30 mouse cellular contexts compared by ENCODE assay signal in the genomic region with DNA sequence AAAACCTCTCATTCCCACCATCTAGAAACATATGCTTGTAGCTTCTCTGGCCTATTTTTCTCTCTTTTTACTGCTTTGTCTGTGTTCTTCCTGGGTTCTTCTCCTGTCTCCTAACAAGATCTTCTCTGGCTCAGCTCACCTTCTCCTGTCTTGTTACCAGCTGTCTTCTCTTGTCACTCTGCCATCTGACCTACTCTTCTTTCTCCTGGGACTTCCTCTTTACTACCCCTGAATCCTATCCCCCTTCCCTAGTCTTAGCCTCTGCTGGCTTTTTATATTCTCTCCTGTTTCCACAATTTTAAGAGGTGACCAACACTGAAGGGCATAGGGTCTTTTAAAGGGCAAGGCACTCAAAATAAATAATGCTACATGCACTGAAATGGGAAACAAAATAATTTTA. TPM values are rescaled to one million over a fixed set of nuclear protein-coding genes. Genes with fewer than 3 reads are reported as not detected.
"Had no signal": no experiment of that assay in that cellular context is flagged by ENCODE, and none has a peak within 500 bp of the region (broad histone marks: within the 10 kb centered on the region; RNA-seq: fewer than 3 reads in every experiment).

No protein-coding gene starts in this region.

- ATAC-seq: hindbrain, embryonic 16.5 days; inflammation-experienced regulatory T-cells, adult 6 months; intestine, embryonic 15.5 days; intestine, postnatal 0 days had no signal

- H3K4me2 ChIP-seq: heart, embryonic 12.5 days; hindbrain, embryonic 12.5 days; hindbrain, embryonic 14.5 days; intestine, embryonic 15.5 days; kidney, embryonic 15.5 days; limb, embryonic 13.5 days; limb, embryonic 15.5 days had no signal

- H3K9me3 ChIP-seq: heart, embryonic 10.5 days; heart, embryonic 12.5 days; hindbrain, embryonic 10.5 days; hindbrain, embryonic 12.5 days; intestine, embryonic 15.5 days; kidney, embryonic 15.5 days; limb, embryonic 13.5 days; limb, embryonic 15.5 days had no signal

- H3K27ac ChIP-seq: gastrocnemius, adult 2 months; heart, adult 2 months; heart, embryonic 10.5 days; hindbrain, embryonic 10.5 days; hindbrain, embryonic 12.5 days; hindbrain, embryonic 14.5 days; intestine, embryonic 15.5 days; kidney, embryonic 15.5 days; kidney, postnatal 0 days; limb, embryonic 13.5 days; limb, embryonic 15.5 days; liver, embryonic 14.5 days had no signal

- H3K4me1 ChIP-seq: heart, embryonic 10.5 days; heart, embryonic 12.5 days; hindbrain, embryonic 10.5 days; hindbrain, embryonic 12.5 days; intestine, embryonic 15.5 days; kidney, embryonic 15.5 days; limb, embryonic 13.5 days; limb, embryonic 15.5 days had no signal

- H3K9ac ChIP-seq: heart, embryonic 12.5 days; hindbrain, embryonic 12.5 days; hindbrain, embryonic 14.5 days; intestine, embryonic 15.5 days; kidney, embryonic 15.5 days; limb, embryonic 13.5 days; limb, embryonic 15.5 days; liver, embryonic 14.5 days had no signal

- H3K27me3 ChIP-seq: heart, embryonic 12.5 days; hindbrain, embryonic 12.5 days; intestine, embryonic 15.5 days; kidney, embryonic 15.5 days; limb, embryonic 13.5 days; limb, embryonic 15.5 days had no signal

- DNase-seq: gastrocnemius, adult 2 months; gastrocnemius, postnatal 14 days; gastrocnemius, postnatal 36 days; heart, adult 11 months; heart, adult 2 months; heart, postnatal 10 days; heart, postnatal 4 days; kidney, adult 2 months; kidney, adult 9 months; kidney, postnatal 14 days; kidney, postnatal 36 days; layer of hippocampus, adult 9-11 months; layer of hippocampus, postnatal 36 days; left cerebral cortex, postnatal 4 days had no signal

- H3K4me3 ChIP-seq: gastrocnemius, adult 2 months; heart, adult 2 months; heart, embryonic 10.5 days; heart, embryonic 12.5 days; hindbrain, embryonic 10.5 days; hindbrain, embryonic 12.5 days; intestine, embryonic 15.5 days; kidney, embryonic 15.5 days; limb, embryonic 13.5 days; limb, embryonic 15.5 days had no signal

- H3K36me3 ChIP-seq: heart, embryonic 10.5 days; heart, embryonic 12.5 days; hindbrain, embryonic 10.5 days; hindbrain, embryonic 12.5 days; intestine, embryonic 15.5 days; kidney, embryonic 15.5 days; limb, embryonic 13.5 days; limb, embryonic 15.5 days had no signal

RNA-seq across cellular contexts. Expression of gene Vinac1, which starts 43.1 kb away (rescaled TPM):
- polyA plus RNA-seq: intestine, postnatal 0 days; limb, embryonic 11.5 days; liver, embryonic 16.5 days had no signal
